Mouse (Mus musculus) heart, postnatal 14 days (tissue): ENCODE measurements around the gene Adamts5. TPM values are rescaled to one million over a fixed set of nuclear protein-coding genes. Genes with fewer than 3 reads are reported as not detected.

Experiments
- DNase-seq, 2 experiments: peaks; one replicate each; pipeline ENCODE4 v3.0.0; 2021 to 2022
- intact Hi-C: fragments of 180-260 bp; cut with DNase I; formaldehyde crosslinking; loops from one replicate; pipeline ENCODE4 v1.15.1; 2025
- total RNA-seq, 2 experiments: library from RNA; stranded (reverse); gene quantifications; 2 replicates each; pipeline ENCODE4 v1.2.3; 2021

Adamts5 gene
- total RNA-seq, 2 experiments from 2014 or later = 13.5 to 15.5 TPM

DNA sequence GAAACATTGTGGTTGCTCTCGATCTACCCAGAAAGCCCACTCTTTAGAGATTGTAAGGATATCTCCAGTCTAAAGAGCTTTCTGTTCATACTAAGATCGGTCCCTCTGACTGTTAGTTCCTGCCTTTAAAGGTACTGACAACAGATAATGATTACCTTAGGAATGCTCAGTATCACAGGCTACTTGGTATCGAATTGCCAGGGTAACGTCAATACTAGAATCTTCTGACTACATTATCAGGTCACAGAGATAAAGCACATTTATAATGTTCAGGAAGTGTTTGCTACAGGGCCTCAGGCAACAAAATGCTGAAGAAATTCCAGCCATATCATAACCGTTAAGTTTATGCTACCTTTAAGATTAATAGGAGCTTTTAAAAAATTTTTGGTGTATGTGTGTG, 47.1 kb downstream of the Adamts5 start:
- no peak for DNase-seq
- intact Hi-C loops = no loop called here

GRCm38 (mm10) chr16:85827066-85827465, 74.6 kb downstream of the Adamts5 start:
- DNase-seq = no peak
- intact Hi-C loops = no loop called here

- intact Hi-C loops = loop anchor here (5.0 kb wide), 1 partner anchor 80 kb away; the partner anchor contains the start of gene Adamts5
- no peak for DNase-seq
Observed at GRCm38 (mm10) chr16:85822330-85822916, 79.2 kb downstream of the Adamts5 start.

GRCm38 (mm10) chr16:85819808-85820458, 81.7 kb downstream of the Adamts5 start:
- intact Hi-C loops = loop anchor here (5.0 kb wide), 1 partner anchor 82 kb away; the partner anchor contains the start of gene Adamts5
- peak in 1 of 2 experiments; percentile 12 for DNase-seq

DNA sequence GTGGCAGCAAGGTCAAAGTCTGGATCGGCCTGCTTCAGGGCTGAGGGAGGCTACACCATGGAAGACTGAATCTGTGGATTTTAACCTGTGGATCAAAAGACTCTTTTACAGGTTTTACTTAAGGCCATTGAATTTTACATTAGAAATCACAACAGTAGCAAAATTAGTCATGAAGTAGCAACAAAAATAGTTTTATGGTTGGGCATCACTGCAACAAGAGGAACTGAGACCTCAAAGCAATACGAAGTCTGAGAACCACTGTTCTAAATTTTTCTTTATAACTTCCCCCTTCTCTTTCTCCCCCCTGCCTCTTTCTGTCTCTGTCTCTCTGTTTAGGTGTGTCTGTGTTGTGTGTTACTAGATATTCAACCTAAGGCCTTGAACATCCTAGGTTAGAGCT, 87.5 kb downstream of the Adamts5 start:
- intact Hi-C loops = no loop called here
- no peak for DNase-seq

GRCm38 (mm10) chr16:85807626-85808025, 94.0 kb downstream of the Adamts5 start:
- intact Hi-C loops = loop anchor here (1.0 to 10.0 kb wide), 6 partner anchors 263 to 1590 kb away; no protein-coding TSS in a partner anchor
- DNase-seq = peak; percentile 68 to 81

DNA sequence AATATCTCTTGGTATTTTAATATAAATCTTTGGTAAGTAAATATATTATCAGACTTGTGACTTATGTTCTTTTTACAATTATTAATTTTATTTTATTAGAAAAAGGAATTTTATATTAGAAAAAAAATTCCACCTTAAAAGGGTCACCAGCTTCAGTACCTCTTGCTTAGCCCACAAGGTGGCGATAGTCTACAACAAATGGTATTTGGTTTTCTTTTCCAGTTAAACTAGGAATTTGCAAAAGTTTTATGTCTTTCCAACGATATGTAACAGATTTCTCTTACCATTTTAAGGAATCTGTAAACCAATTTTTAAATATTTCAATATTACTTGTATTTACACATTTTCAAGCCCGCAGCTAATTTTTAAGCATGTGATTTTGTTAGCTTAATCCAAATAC, 94.6 kb downstream of the Adamts5 start:
- intact Hi-C loops = loop anchor here (1.0 to 10.0 kb wide), 4 partner anchors 262 to 1590 kb away; no protein-coding TSS in a partner anchor
- DNase-seq = peak; percentile 51 to 79

Other genes starting within 250 kb of the Adamts5 start
- gene Adamts1, start 98.7 kb downstream of the Adamts5 start, total RNA-seq = 10 to 100 TPM; 33.5 to 50.5 TPM